Mouse (Mus musculus): Measurements from ENCODE around the gene Slc6a13.

The Slc6a13 gene

DNA sequence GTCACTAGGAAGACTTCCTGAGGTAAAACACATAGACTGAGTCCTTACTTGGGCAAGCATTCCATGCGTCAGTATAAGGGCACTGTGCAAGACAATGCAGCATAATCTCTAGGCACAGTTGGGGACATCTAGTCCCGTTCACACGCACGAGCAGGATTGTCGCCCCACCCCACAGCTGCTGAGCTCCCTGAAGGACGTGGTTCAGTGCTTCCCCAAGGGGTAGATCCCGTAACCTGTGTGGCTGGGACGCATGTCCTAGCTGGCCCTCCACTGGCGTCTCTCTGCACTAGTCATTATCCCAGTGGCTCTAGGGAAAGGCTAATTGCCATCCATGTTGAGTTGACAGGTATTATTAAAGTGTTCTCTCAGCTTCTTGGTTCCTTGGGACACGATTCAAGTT is 82.0 kb downstream of the Slc6a13 start:
- no peak for DNase-seq

DNA sequence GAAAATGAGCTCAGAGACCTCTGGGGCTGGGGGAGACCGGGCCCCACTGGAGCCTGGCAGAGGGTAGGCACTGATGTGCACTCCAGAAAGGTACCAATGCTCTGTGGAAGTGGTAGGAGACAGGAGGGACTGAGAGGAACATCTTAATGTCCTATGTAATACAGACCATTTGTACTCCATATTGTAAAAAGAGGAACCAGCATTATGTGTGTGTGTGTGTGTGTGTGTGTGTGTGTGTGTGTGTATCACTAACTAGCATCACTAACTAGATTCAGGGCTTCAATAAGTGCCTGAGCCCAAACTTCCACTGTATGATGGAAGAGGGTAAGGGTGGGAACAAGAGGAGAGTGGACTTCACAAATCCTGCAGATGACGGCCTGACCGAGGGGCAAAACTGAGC is 85.4 kb downstream of the Slc6a13 start:
- DNase-seq = no peak

Measured in cerebellum, postnatal 25 days (tissue).